Mouse (Mus musculus): ENCODE results near the gene Ncbp3. TPM values are rescaled to one million over a fixed set of nuclear protein-coding genes. Genes with fewer than 3 reads are reported as not detected.
"Not testable (repeated sequence)": the region's sequence is repeated elsewhere in the genome, so short reads cannot be mapped to it uniquely, and the experiment has no call there.

The Ncbp3 gene
- polyA plus RNA-seq, 1 experiment from 2014 or later: 3.4 TPM

GRCm38 (mm10) chr11:73098860-73099259, 51.3 kb downstream of the Ncbp3 start:
- Histone ChIP-seq H3K4me2 (replicated peaks; ENCODE audit: low read depth) (no peak overlapping the region), H3K36me3 (ENCODE audit: control insufficient read depth, insufficient read depth) (no peaks in the 10 kb centered on the region)

GRCm38 (mm10) chr11:73099976-73100750, 52.6 kb downstream of the Ncbp3 start:
- no peaks in the 10 kb centered on the region for H3K27me3 ChIP-seq (replicated peaks; ENCODE audit: control insufficient read depth, insufficient read depth, low read length)
- H3K36me3 ChIP-seq (ENCODE audit: control insufficient read depth, insufficient read depth): no peaks in the 10 kb centered on the region
- H3K9me3 ChIP-seq (ENCODE audit: control insufficient read depth): no peaks in the 10 kb centered on the region
- TF ChIP-seq CTCF (IDR thresholded peaks at IDR 0.05; ENCODE audit: low read depth): no peak
- H3K4me3 ChIP-seq (ENCODE audit: low read depth, low read length): no peak overlapping the region
- H3K9ac ChIP-seq (ENCODE audit: low read depth, low read length): no peak overlapping the region
- no peak overlapping the region for H3K27ac ChIP-seq (ENCODE audit: low read depth, low read length)
- no peaks in the 10 kb centered on the region for H3K4me1 ChIP-seq (replicated peaks; ENCODE audit: control insufficient read depth, insufficient read depth, low read length)
- WGBS: 74% methylated on average over 14 of the region's 14 CpGs
- H3K4me2 ChIP-seq (replicated peaks; ENCODE audit: low read depth): no peak overlapping the region
- ATAC-seq: no peak

More at GRCm38 (mm10) chr11:73098860-73099259, 51.3 kb downstream of the Ncbp3 start:
- TF ChIP-seq CTCF (IDR thresholded peaks at IDR 0.05; ENCODE audit: low read depth): no peak
- WGBS: 61% methylated on average over 5 of the region's 5 CpGs
- H3K9ac ChIP-seq (ENCODE audit: low read depth, low read length): no peak overlapping the region
- H3K4me1 ChIP-seq (replicated peaks; ENCODE audit: control insufficient read depth, insufficient read depth, low read length): no peaks in the 10 kb centered on the region
- no peak for ATAC-seq
- H3K27ac ChIP-seq (ENCODE audit: low read depth, low read length): no peak overlapping the region
- H3K4me3 ChIP-seq (ENCODE audit: low read depth, low read length): no peak overlapping the region
- H3K27me3 ChIP-seq (replicated peaks; ENCODE audit: control insufficient read depth, insufficient read depth, low read length): no peaks in the 10 kb centered on the region
- H3K9me3 ChIP-seq (ENCODE audit: control insufficient read depth): no peaks in the 10 kb centered on the region

- 80% methylated on average over 4 of the region's 4 CpGs for WGBS
- H3K4me3 ChIP-seq (ENCODE audit: low read depth, low read length): no peak overlapping the region
- H3K4me1 ChIP-seq (replicated peaks; ENCODE audit: control insufficient read depth, insufficient read depth, low read length): no peaks in the 10 kb centered on the region
- no peak overlapping the region for H3K4me2 ChIP-seq (replicated peaks; ENCODE audit: low read depth)
- no peak for TF ChIP-seq CTCF (IDR thresholded peaks at IDR 0.05; ENCODE audit: low read depth)
- H3K36me3 ChIP-seq (ENCODE audit: control insufficient read depth, insufficient read depth): no peaks in the 10 kb centered on the region
- ATAC-seq: no peak
- no peak overlapping the region for H3K27ac ChIP-seq (ENCODE audit: low read depth, low read length)
- no peak overlapping the region for H3K9ac ChIP-seq (ENCODE audit: low read depth, low read length)
- no peaks in the 10 kb centered on the region for H3K9me3 ChIP-seq (ENCODE audit: control insufficient read depth)
- no peaks in the 10 kb centered on the region for H3K27me3 ChIP-seq (replicated peaks; ENCODE audit: control insufficient read depth, insufficient read depth, low read length)
Observed at GRCm38 (mm10) chr11:73101308-73101707, 53.7 kb downstream of the Ncbp3 start.

GRCm38 (mm10) chr11:73105246-73105645, 57.7 kb downstream of the Ncbp3 start:
- Histone ChIP-seq H3K36me3 (ENCODE audit: control insufficient read depth, insufficient read depth) (no peaks in the 10 kb centered on the region), H3K4me2 (replicated peaks; ENCODE audit: low read depth) (no peak overlapping the region), H3K27me3 (replicated peaks; ENCODE audit: control insufficient read depth, insufficient read depth, low read length) (no peaks in the 10 kb centered on the region), H3K27ac (ENCODE audit: low read depth, low read length) (no peak overlapping the region), H3K9ac (ENCODE audit: low read depth, low read length) (no peak overlapping the region), H3K9me3 (ENCODE audit: control insufficient read depth) (no peaks in the 10 kb centered on the region), H3K4me3 (ENCODE audit: low read depth, low read length) (no peak overlapping the region), H3K4me1 (replicated peaks; ENCODE audit: control insufficient read depth, insufficient read depth, low read length) (no peaks in the 10 kb centered on the region)
- 50% methylated on average over 3 of the region's 3 CpGs for WGBS
- TF ChIP-seq CTCF (IDR thresholded peaks at IDR 0.05; ENCODE audit: low read depth): no peak
- ATAC-seq: no peak

GRCm38 (mm10) chr11:73107358-73107757, 59.8 kb downstream of the Ncbp3 start:
- not testable (repeated sequence) for H3K27ac ChIP-seq (ENCODE audit: low read depth, low read length); H3K36me3 ChIP-seq (ENCODE audit: control insufficient read depth, insufficient read depth); H3K4me3 ChIP-seq (ENCODE audit: low read depth, low read length); H3K27me3 ChIP-seq (replicated peaks; ENCODE audit: control insufficient read depth, insufficient read depth, low read length); ATAC-seq; H3K9me3 ChIP-seq (ENCODE audit: control insufficient read depth); H3K4me1 ChIP-seq (replicated peaks; ENCODE audit: control insufficient read depth, insufficient read depth, low read length); H3K4me2 ChIP-seq (replicated peaks; ENCODE audit: low read depth); H3K9ac ChIP-seq (ENCODE audit: low read depth, low read length)
- TF ChIP-seq CTCF (IDR thresholded peaks at IDR 0.05; ENCODE audit: low read depth): peak; percentile 59
- 43% methylated on average over 3 of the region's 3 CpGs for WGBS

- no peak for TF ChIP-seq CTCF (IDR thresholded peaks at IDR 0.05; ENCODE audit: low read depth)
- 76% methylated on average over 5 of the region's 5 CpGs for WGBS
- H3K4me3 ChIP-seq (ENCODE audit: low read depth, low read length): no peak overlapping the region
- H3K9me3 ChIP-seq (ENCODE audit: control insufficient read depth): no peaks in the 10 kb centered on the region
- no peak overlapping the region for H3K9ac ChIP-seq (ENCODE audit: low read depth, low read length)
- H3K36me3 ChIP-seq (ENCODE audit: control insufficient read depth, insufficient read depth): no peaks in the 10 kb centered on the region
- H3K4me2 ChIP-seq (replicated peaks; ENCODE audit: low read depth): no peak overlapping the region
- ATAC-seq: no peak
- H3K4me1 ChIP-seq (replicated peaks; ENCODE audit: control insufficient read depth, insufficient read depth, low read length): no peaks in the 10 kb centered on the region
- H3K27me3 ChIP-seq (replicated peaks; ENCODE audit: control insufficient read depth, insufficient read depth, low read length): no peaks in the 10 kb centered on the region
- H3K27ac ChIP-seq (ENCODE audit: low read depth, low read length): no peak overlapping the region
Observed at GRCm38 (mm10) chr11:73108195-73108897, 60.8 kb downstream of the Ncbp3 start.

Measured in intestine, postnatal 0 days (tissue).